Mouse (Mus musculus): ENCODE data around the gene Lnx1. TPM values are rescaled to one million over a fixed set of nuclear protein-coding genes. Genes with fewer than 3 reads are reported as not detected.

Gene Lnx1
- total and polyA plus RNA-seq, 2 experiments from 2014 or later, result 1.3 to 3.5 TPM

DNA sequence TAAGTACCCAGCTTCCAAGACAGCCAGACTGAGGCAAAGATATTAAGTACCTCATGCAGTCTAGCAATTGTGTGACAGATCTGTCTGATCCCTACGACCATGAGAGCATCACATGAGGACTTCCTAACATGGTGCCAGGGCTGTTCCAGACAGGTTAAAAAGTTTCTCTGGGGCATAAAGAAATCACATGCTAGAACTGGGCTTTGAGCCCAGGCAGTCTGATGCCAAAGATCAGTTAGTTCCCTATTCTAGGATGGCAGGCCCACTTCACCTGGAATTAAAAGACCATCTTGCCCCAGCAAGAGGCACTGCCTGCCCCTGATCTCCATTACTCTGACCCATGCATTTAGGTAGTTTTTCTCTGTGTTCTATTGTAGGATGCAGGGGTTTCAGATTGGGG, 3.0 kb downstream of the Lnx1 start:
- DNase-seq (ENCODE audit: low spot score), result no peak
- WGBS, result 39% methylated on average over 1 of the region's 1 CpGs
- no peak for TF ChIP-seq CTCF (IDR thresholded peaks at IDR 0.05; ENCODE audit: low read depth)
- no peak for TF ChIP-seq EP300 (IDR thresholded peaks at IDR 0.05; ENCODE audit: low read depth)

DNA sequence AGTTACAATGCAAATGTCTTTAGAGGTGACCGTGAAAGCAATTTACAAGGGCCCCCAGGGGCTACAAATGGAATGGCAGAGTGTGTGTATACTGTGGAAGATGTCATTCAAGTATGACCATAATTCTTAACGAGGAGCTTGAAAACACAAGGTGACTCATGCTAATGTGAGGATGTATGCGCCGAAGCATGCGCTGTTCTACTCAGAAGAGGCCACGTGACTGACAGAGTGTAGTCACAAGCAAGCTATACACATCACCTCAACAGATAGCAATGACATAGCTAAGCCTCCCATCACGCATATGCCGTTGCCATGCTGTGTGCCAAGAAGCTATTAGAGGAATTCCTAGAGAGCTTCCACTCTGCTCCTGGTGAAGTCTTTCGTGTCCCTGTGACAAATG, 5.2 kb downstream of the Lnx1 start:
- DNase-seq (ENCODE audit: low spot score) (no peak), ATAC-seq (ENCODE audit: insufficient read depth, low read depth) (no peak)
- peaks cover 7% of the 10 kb centered on the region; the same call in 1 of the 2 replicates for H3K4me1 ChIP-seq (ENCODE audit: control insufficient read depth, insufficient read depth)
- no peak overlapping the region for H3K4me3 ChIP-seq (ENCODE audit: low read depth, low read length)
- WGBS, result 71% methylated on average over 9 of the region's 9 CpGs
- H3K27ac ChIP-seq (ENCODE audit: low read depth), result no peak overlapping the region
- H3K27me3 ChIP-seq (ENCODE audit: control insufficient read depth, insufficient read depth, low read length), result no peaks in the 10 kb centered on the region
- H3K4me2 ChIP-seq (ENCODE audit: low read depth, low read length), result no peak overlapping the region
- TF ChIP-seq CTCF (IDR thresholded peaks at IDR 0.05; ENCODE audit: low read depth), result no peak
- no peak for TF ChIP-seq EP300 (IDR thresholded peaks at IDR 0.05; ENCODE audit: low read depth)
- H3K9ac ChIP-seq (replicated peaks; ENCODE audit: low read depth, low read length), result no peak overlapping the region
- no peaks in the 10 kb centered on the region for H3K9me3 ChIP-seq (replicated peaks; ENCODE audit: control insufficient read depth, low read length)
- H3K36me3 ChIP-seq (replicated peaks; ENCODE audit: control insufficient read depth, insufficient read depth, low read length), result no peaks in the 10 kb centered on the region

More for the DNA sequence above, 3.0 kb downstream of the Lnx1 start:
- H3K4me3 ChIP-seq (ENCODE audit: low read depth, low read length), result no peak overlapping the region
- H3K27ac ChIP-seq (ENCODE audit: low read depth), result no peak overlapping the region
- no peaks in the 10 kb centered on the region for H3K27me3 ChIP-seq (ENCODE audit: control insufficient read depth, insufficient read depth, low read length)
- H3K4me2 ChIP-seq (ENCODE audit: low read depth, low read length), result no peak overlapping the region
- no peak overlapping the region for H3K9ac ChIP-seq (replicated peaks; ENCODE audit: low read depth, low read length)
- no peak for ATAC-seq (ENCODE audit: insufficient read depth, low read depth)
- H3K36me3 ChIP-seq (replicated peaks; ENCODE audit: control insufficient read depth, insufficient read depth, low read length), result no peaks in the 10 kb centered on the region
- H3K9me3 ChIP-seq (replicated peaks; ENCODE audit: control insufficient read depth, low read length), result no peaks in the 10 kb centered on the region
- H3K4me1 ChIP-seq (ENCODE audit: control insufficient read depth, insufficient read depth), result no peaks in the 10 kb centered on the region; the same call in none of the 2 replicates

DNA sequence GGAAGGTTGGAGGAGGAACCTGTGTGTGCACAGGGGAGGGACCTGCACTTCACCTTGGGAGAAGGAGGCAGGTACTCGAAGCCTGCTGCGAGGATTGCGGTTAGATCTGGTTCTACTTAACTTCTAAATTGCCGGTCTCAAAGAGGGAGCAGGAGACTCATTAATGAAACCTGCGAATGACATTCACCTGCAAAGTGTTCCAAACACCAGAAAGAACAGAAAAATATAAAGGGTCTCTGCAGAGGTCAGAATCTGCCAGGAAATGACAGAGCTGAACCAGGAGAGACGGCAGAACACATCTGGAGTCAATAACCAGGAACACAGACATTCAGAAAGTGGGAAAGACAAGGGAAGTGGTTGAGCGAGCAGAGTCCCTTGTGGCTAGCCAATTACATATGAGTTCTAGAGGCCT, 8.3 kb downstream of the Lnx1 start:
- TF ChIP-seq EP300 (IDR thresholded peaks at IDR 0.05; ENCODE audit: low read depth) (no peak), CTCF (IDR thresholded peaks at IDR 0.05; ENCODE audit: low read depth) (no peak)
- DNase-seq (ENCODE audit: low spot score), result no peak

DNA sequence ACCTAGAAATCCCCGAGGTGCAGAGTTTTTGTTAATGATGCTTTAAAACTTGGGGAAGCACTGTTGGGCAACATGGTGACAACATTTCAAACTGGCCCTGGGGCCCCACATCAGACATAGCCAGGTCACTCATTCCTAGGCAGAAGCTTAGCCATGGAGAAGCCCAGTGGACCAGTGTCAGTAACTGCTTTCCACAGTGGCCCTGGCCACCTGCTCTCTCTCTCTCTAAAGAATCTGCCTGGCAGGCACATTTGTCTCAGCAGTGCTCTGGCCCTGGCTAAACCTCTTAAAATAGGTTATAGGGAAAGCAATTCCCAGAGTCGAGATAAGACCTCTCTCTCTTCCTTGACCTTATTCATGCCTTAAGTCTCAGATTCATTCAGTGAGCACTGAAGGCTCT, 8.9 kb downstream of the Lnx1 start:
- Histone ChIP-seq H3K36me3 (replicated peaks; ENCODE audit: control insufficient read depth, insufficient read depth, low read length) (no peaks in the 10 kb centered on the region), H3K4me2 (ENCODE audit: low read depth, low read length) (no peak overlapping the region), H3K9ac (replicated peaks; ENCODE audit: low read depth, low read length) (no peak overlapping the region), H3K27ac (ENCODE audit: low read depth) (no peak overlapping the region), H3K27me3 (ENCODE audit: control insufficient read depth, insufficient read depth, low read length) (no peaks in the 10 kb centered on the region), H3K4me3 (ENCODE audit: low read depth, low read length) (no peak overlapping the region), H3K9me3 (replicated peaks; ENCODE audit: control insufficient read depth, low read length) (no peaks in the 10 kb centered on the region), H3K4me1 (ENCODE audit: control insufficient read depth, insufficient read depth) (peaks cover 7% of the 10 kb centered on the region; the same call in 1 of the 2 replicates)
- DNase-seq (ENCODE audit: low spot score) (no peak), ATAC-seq (ENCODE audit: insufficient read depth, low read depth) (no peak)
- TF ChIP-seq EP300 (IDR thresholded peaks at IDR 0.05; ENCODE audit: low read depth) (no peak), CTCF (IDR thresholded peaks at IDR 0.05; ENCODE audit: low read depth) (no peak)
- WGBS, result 36% methylated on average over 2 of the region's 2 CpGs

More for the DNA sequence above, 8.3 kb downstream of the Lnx1 start:
- Histone ChIP-seq H3K27ac (ENCODE audit: low read depth) (no peak overlapping the region), H3K4me1 (ENCODE audit: control insufficient read depth, insufficient read depth) (peaks cover 7% of the 10 kb centered on the region; the same call in 1 of the 2 replicates), H3K9me3 (replicated peaks; ENCODE audit: control insufficient read depth, low read length) (no peaks in the 10 kb centered on the region), H3K36me3 (replicated peaks; ENCODE audit: control insufficient read depth, insufficient read depth, low read length) (no peaks in the 10 kb centered on the region), H3K4me2 (ENCODE audit: low read depth, low read length) (no peak overlapping the region), H3K27me3 (ENCODE audit: control insufficient read depth, insufficient read depth, low read length) (no peaks in the 10 kb centered on the region), H3K4me3 (ENCODE audit: low read depth, low read length) (no peak overlapping the region), H3K9ac (replicated peaks; ENCODE audit: low read depth, low read length) (no peak overlapping the region)
- no peak for ATAC-seq (ENCODE audit: insufficient read depth, low read depth)
- 79% methylated on average over 7 of the region's 7 CpGs for WGBS

DNA sequence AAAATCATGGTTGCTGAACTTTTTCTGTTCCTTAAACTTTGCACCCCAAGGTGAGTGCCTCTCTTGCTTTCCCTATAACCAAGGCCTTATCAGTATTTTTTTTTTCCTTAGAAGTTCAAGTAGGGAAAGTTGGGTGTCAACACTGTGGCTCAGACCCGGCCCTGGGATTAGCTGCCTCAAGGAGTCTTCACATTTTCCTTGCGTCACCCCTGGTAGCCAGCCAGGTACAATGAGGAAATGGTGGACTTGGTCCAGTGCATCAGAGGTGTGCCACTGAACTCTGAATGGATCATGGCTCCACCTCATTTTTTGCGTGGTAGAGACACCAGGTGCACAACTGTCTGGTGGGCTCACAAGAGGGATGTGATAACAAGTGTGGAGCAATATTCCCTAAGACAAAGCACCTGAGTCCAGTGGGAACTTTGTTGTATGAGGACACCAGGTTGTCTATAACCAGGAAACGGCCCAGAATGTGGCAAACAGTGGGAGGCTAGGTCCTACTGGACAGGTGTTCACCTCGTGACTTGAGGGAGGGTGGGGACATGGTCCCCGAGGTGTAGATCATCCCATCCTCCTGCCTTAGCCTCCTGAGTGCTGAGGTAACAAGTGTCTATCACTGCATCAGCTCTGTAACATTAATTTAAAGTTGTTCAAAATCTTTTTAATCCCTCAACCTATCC, 10.2 kb downstream of the Lnx1 start:
- Histone ChIP-seq H3K4me1 (ENCODE audit: control insufficient read depth, insufficient read depth) (peaks cover 7% of the 10 kb centered on the region; the same call in 1 of the 2 replicates), H3K4me2 (ENCODE audit: low read depth, low read length) (no peak overlapping the region), H3K27ac (ENCODE audit: low read depth) (no peak overlapping the region), H3K9ac (replicated peaks; ENCODE audit: low read depth, low read length) (no peak overlapping the region), H3K27me3 (ENCODE audit: control insufficient read depth, insufficient read depth, low read length) (no peaks in the 10 kb centered on the region), H3K4me3 (ENCODE audit: low read depth, low read length) (no peak overlapping the region), H3K36me3 (replicated peaks; ENCODE audit: control insufficient read depth, insufficient read depth, low read length) (no peaks in the 10 kb centered on the region), H3K9me3 (replicated peaks; ENCODE audit: control insufficient read depth, low read length) (no peaks in the 10 kb centered on the region)
- ATAC-seq (ENCODE audit: insufficient read depth, low read depth) (no peak), DNase-seq (ENCODE audit: low spot score) (no peak)
- no peak for TF ChIP-seq EP300 (IDR thresholded peaks at IDR 0.05; ENCODE audit: low read depth)
- TF ChIP-seq CTCF (IDR thresholded peaks at IDR 0.05; ENCODE audit: low read depth), result no peak
- 87% methylated on average over 6 of the region's 6 CpGs for WGBS

DNA sequence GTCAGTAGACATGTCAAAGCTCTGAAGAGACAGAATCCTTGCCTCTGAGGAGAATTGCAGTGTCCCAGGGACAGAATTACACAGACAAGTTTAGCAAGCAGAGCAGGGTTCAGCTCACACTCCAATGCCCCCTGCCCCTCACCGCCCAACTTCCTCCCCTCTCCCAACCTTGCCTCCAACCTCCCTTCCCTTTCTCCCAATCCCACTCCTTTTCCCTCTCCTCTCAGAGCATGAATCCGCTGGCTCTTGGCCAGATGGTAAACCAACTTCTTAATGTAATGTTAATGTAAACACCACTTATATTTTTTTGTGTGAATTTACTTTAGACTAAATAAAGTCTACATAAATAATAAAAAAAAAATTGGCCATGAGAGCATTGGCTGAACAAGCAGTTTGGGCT, 13.9 kb downstream of the Lnx1 start:
- DNase-seq (ENCODE audit: low spot score), result no peak
- TF ChIP-seq EP300 (IDR thresholded peaks at IDR 0.05; ENCODE audit: low read depth) (no peak), CTCF (IDR thresholded peaks at IDR 0.05; ENCODE audit: low read depth) (no peak)
- Histone ChIP-seq H3K27ac (ENCODE audit: low read depth) (no peak overlapping the region), H3K4me1 (ENCODE audit: control insufficient read depth, insufficient read depth) (peaks cover 16% of the 10 kb centered on the region; the same call in 1 of the 2 replicates), H3K27me3 (ENCODE audit: control insufficient read depth, insufficient read depth, low read length) (no peaks in the 10 kb centered on the region), H3K36me3 (replicated peaks; ENCODE audit: control insufficient read depth, insufficient read depth, low read length) (no peaks in the 10 kb centered on the region), H3K9ac (replicated peaks; ENCODE audit: low read depth, low read length) (no peak overlapping the region), H3K4me3 (ENCODE audit: low read depth, low read length) (no peak overlapping the region), H3K4me2 (ENCODE audit: low read depth, low read length) (no peak overlapping the region), H3K9me3 (replicated peaks; ENCODE audit: control insufficient read depth, low read length) (no peaks in the 10 kb centered on the region)
- WGBS, result 81% methylated on average over 2 of the region's 2 CpGs
- no peak for ATAC-seq (ENCODE audit: insufficient read depth, low read depth)
